Mouse (Mus musculus) brain, embryonic 14.5 days (tissue): ENCODE results near the gene Setx.

Experiments used
- CTCF ChIP-seq: fragments of 200-500 bp; IDR thresholded peaks from 2 replicates; pipeline ENCODE4 v1.5.1; 2012; ENCODE audit warnings: inconsistent platforms, mild to moderate bottlenecking, moderate library complexity, borderline replicate concordance; ENCODE audit not compliant: insufficient read depth, insufficient read length; ENCODE audit errors: extremely low read depth
- POLR2A ChIP-seq: fragments of 200-500 bp; IDR thresholded peaks from 2 replicates; pipeline ENCODE4 v1.6.1; 2012; ENCODE audit warnings: mild to moderate bottlenecking, inconsistent platforms, borderline replicate concordance; ENCODE audit not compliant: poor library complexity, insufficient read depth, insufficient read length, severe bottlenecking; ENCODE audit errors: extremely low read depth

DNA sequence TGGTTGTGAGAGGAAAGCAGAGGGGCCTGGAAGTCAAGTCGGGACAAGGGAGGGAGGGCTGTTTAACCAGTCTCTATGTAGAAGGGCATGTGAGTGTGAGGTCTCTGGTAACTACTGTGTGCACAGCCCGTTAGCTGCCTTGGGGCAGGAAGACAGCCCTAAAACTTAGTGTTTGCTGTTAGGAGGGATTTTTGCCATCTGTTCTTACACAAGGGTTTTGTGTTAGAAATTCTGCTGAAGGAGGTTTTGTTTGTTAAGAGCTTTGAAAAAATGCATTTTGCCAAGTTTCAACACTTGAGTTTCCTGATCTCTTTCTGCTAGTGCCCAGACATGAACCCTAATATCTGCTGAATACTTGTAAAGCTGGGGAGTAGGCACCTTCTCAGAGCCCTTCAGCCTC, 57.1 kb downstream of the Setx start:
- TF ChIP-seq POLR2A (no peak), CTCF (no peak)
